Mouse (Mus musculus) retina, postnatal 7 days (tissue): Measurements from ENCODE around the gene Ifit2.
A peak's percentile ranks its signal among the peaks of the same experiment; 100 is the strongest.

Source experiments
- DNase-seq: peaks from one replicate; pipeline ENCODE4 v3.0.0-alpha.2; 2012; ENCODE audit warnings: low read depth, low spot score

Ifit2 gene

DNA sequence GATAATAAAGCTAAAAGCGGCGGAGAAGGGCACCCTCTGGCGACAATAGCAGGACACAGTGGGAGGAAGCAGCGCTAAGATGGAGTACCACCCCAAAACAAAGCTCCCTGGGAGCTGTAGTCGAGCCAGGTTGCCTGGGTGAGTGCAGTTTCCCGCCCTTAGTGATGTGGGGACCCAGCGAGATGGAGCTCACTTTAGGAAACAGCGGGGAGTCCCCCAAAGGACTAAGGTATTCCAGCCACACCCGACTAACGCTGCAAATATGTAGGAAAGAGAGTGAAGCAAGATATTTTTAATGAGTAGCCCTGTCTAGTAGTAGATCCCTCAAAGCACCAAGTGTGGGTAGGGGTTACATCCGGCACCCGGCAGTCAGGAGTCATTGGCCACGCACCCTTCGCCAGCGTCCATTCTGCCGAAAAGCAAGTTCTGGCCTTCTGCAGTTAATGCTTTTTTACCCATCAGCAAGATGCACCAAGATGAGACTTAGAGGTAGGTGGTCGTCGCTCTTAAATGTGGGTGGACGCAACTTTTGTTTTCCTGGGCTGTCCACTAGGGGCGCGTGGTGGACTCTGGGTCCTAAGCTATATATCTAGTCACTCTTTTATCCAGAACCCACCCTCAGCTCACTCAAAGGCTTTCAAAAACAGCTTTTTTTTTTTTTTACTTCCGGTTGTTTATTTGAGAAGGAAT lies at the start of gene Ifit2:
TSS of gene Ifit2 (plus strand) at position 161 of the 690 bp plus-strand sequence.
- peak; percentile 43 for DNase-seq

DNA sequence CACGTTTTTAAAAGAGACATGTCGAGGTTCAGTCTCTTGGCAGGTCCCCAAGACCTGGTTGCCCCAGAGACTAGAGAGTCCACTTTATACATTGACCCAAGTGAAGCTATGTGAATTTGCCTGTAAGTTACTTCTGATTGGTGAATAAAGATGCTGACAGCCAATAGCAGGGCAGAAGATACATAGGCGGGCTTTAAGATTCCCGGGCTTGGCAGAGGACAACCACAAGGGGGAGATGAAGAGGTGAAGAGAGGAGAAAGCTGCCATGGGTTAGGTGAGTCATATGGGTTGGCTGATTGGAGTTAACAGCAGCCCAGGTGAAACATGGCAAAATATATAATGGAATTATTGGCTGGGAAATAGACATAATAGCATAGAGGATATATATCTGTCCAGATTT lies 49.7 kb upstream of the Ifit2 start:
- DNase-seq = peak; percentile 17

GRCm38 (mm10) chr19:34505161-34505721 lies 45.3 kb upstream of the Ifit2 start:
- DNase-seq = no peak

DNA sequence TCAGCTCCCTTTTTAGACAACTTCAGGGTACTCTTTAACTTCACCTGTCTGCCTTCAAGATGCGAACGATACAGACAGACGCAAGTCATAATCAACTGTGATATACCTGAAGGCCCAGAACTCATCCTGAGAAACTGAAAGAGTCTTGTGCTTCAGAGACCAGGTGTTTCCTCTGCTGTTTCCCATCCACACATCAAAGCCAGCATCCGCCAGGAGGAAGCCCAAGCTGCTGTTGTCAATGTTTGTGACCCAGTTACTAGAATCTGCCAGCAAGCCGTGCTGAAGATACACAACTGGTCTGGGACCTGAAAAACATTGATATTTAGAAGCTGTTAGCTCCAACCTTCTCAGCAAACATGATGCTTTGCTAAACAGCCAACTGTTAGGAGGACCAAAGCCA lies 39.8 kb upstream of the Ifit2 start:
- DNase-seq = no peak

DNA sequence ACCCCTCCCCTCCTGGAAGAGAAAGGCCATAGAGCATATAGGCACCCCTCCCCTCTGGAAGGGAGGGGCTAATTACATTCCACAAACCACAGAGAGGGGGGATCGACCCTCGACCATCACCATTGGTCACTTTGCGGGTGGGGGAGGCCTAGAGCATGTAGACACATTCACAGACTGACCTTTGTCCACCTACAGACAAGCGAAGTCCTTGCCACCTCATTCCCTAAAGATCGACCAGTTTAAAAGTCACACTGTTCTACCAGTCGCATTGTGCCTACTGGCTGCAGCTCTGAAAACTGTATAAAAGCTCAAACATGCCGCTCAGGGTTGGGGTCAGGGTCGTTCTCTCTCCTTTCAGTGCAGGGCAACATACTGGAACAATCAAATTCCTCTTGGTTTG lies 39.0 kb upstream of the Ifit2 start:
- no peak for DNase-seq

DNA sequence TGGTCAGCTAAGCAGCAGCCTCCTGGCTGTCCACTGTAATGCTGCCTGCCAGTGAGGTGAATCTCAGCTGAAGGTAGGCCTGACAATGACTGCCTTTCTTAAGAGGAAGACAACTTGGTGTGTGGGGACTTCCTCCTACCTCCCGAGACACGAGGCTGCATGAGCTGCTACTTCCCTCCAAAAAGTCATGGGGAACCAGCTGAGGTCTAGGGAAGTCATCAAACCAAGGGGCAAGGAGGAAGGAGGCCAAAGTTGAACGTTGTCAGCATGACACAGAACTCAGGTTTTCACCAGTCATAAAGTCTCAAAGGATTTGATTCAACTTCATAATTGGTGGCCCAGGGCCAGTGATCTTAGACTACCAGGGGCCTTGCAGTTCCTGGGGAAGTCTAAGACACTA lies 34.8 kb upstream of the Ifit2 start:
- no peak for DNase-seq

DNA sequence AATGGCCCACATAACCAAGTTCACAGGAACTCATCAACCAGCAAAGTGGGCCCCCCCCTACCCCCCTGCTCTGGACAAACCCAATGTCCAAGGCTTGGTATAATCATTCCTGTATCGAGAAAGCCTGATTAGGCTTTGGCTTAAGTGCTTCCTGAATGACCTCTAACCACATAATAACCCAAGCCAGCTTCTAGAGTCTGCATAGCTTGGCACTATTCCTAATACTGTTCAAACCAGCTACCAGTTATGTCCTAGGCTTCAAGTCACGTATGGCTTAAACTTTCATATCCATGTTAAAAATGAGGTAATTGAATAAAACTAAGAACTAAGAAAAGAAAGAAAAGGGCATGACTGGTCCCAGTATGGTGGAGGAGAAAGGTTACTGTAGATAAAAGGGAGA lies 34.1 kb upstream of the Ifit2 start:
- no peak for DNase-seq

DNA sequence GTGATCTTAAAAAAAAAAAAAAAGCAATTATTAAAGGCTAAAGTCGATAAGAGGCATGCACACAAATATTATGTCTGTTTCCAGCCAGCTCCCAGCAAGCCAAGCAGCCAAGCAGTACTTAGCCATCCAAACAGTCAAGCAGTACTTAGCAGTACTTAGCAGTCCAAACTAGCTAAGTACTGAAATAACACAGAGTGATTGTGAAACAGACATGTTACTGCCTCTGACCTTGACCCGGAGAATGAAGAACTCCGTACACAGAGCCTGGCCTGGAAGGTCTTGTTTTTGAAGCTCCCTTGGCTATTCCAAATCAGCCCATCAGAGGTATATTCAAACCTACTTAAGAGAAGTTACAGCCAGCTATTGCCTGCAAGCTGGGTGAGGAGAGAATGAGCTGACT lies 33.3 kb upstream of the Ifit2 start:
- no peak for DNase-seq

GRCm38 (mm10) chr19:34517812-34518594 lies 32.5 kb upstream of the Ifit2 start:
- no peak for DNase-seq

GRCm38 (mm10) chr19:34518786-34519185 lies 31.7 kb upstream of the Ifit2 start:
- no peak for DNase-seq

DNA sequence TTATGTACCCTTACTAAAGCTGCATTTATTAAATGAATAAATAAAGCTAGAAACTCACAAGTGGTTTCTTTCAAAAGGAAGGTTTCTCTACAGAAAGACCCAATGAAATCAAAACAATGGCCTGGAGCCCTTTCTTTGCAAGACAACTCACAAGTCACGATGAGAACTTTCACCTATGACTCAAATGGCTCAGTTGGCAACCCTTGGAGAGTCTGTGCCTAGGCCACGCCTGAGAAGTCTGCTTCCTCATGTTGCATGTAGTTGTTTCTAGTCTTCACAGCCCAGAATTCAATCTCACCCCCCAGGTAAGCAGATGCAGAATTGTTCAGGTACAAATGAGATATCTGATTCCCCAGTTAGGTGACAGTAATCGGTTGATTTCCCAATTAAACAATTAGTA lies 30.8 kb upstream of the Ifit2 start:
- DNase-seq = no peak

GRCm38 (mm10) chr19:34520051-34520450 lies 30.4 kb upstream of the Ifit2 start:
- DNase-seq = no peak

GRCm38 (mm10) chr19:34521361-34521760 lies 29.1 kb upstream of the Ifit2 start:
- DNase-seq = no peak

DNA sequence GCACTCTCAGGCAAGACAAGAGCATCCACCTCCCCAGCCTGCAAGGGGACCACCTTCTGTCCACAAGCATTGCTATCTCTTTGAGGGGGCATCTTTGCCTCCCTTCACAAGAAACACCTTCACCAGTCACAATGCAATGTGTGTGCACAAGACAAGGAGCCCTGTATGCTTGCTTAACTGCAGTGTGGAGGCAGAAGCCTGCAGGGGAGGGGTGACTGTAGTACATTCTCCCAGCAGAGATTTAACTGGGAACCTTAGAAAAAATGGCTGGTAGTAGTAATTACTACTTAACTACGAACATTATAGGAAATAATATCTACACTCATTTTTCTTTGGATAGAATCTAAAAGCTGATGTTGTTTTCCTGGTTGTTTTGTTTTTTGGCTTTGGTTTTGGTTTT lies 28.5 kb upstream of the Ifit2 start:
- no peak for DNase-seq

GRCm38 (mm10) chr19:34523106-34523725 lies 27.3 kb upstream of the Ifit2 start:
- DNase-seq = no peak

- no peak for DNase-seq
Observed at GRCm38 (mm10) chr19:34524646-34525045, 25.8 kb upstream of the Ifit2 start.

- DNase-seq = no peak
Observed at GRCm38 (mm10) chr19:34526321-34526923, 24.1 kb upstream of the Ifit2 start.

DNA sequence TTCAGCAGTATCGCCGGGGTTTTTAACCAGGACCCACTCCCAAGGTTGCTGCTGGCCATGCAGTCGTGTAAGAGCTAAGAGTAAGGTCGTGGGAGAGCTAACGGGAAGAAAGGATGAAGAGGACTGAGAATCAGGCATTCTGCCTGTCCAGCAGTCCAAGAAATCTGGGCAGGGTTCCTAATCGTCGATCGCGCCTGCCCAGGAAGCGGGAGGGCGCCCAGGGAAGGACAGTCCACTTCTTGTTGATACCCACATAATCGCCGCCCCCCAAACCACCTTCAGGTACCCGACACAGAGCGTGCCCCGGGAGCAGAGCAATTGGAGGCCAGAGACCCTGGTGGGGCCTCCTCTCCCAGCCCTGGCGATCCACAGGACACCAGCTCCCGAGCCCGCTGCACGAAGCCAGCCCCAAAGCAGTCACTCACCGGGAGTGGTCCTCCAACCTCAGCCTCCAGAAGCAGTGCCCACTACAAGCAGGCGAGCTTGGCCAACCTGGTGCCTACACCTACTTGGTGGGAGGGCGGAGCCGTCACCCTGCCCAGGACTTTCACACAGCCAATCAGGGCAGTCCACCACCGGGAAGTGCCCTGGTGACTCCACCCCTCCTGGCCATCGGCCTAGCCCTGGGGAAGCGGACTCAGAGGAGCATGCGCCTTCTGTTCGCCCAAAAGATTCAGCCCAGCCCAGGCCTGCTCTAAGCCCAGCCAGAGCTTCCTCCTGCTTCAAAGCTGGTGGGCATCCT lies 23.4 kb upstream of the Ifit2 start, which contains the start of gene Lipa:
TSS of gene Lipa (minus strand) at position 534 of the 742 bp plus-strand sequence.
- DNase-seq = peak; percentile 59

- no peak for DNase-seq
Observed at GRCm38 (mm10) chr19:34532061-34532751, 18.3 kb upstream of the Ifit2 start.

- no peak for DNase-seq
Observed at GRCm38 (mm10) chr19:34539422-34539821, 11.1 kb upstream of the Ifit2 start.

DNA sequence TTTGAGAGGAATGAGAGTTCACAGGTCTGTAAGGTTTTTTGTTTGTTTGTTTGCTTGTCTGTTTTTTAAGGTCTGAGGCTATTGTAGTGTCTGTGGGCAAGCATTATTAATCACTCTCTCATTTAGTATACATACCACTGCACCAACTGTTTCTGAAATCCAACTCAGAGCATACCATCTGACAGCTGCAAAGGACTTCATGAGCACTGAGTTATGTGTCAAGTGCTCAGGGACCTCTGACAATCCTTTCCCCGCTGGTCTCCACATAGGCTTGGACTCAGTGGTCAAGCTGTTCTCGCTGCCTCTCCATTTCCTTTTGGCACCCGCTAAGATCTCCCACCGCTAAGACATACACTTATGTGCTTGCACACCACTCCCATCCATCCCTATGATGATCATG lies 4.3 kb upstream of the Ifit2 start:
- DNase-seq = no peak
